Mouse (Mus musculus): ENCODE results near the gene Lbx1.

GRCm38 (mm10) chr19:45230848-45231382 lies 4.7 kb downstream of the Lbx1 start:
- no peak for TF ChIP-seq CTCF (IDR thresholded peaks at IDR 0.05; ENCODE audit: insufficient read depth, low read length)
- TF ChIP-seq POLR2A (IDR thresholded peaks at IDR 0.05; ENCODE audit: borderline replicate concordance, extremely low read depth, low read depth, low read length), result no peak

Data from lung, adult 2 months (tissue).